ENCODE assay signal across 26 mouse cellular contexts in genomic region chr12:17425254-17426169, GRCm38 (mm10).
DNase-seq lines count a peak whose midpoint lies in the region; ATAC-seq lines count a peak whose summit lies in the region.
"Had no signal": no experiment of that assay in that cellular context is flagged by ENCODE, and none has a peak within 500 bp of the region (broad histone marks: within the 10 kb centered on the region; RNA-seq: fewer than 3 reads in every experiment).

No protein-coding gene starts in this region.

- peaks cover 69% of the 10 kb centered on the region for H3K36me3 ChIP-seq in forebrain, embryonic 13.5 days (ENCODE audit: poor library complexity, severe bottlenecking)
- peaks cover 63% of the 10 kb centered on the region for H3K36me3 ChIP-seq in forebrain, embryonic 12.5 days (replicated peaks)
- H3K36me3 ChIP-seq in forebrain, embryonic 16.5 days (ENCODE audit: control insufficient read depth, insufficient read depth) = peaks cover 13% of the 10 kb centered on the region; the same call in 1 of the 2 replicates
- H3K36me3 ChIP-seq in liver, embryonic 11.5 days (ENCODE audit: control insufficient read depth, insufficient read depth, low read length) = peaks cover 19% of the 10 kb centered on the region
- peaks cover 19% of the 10 kb centered on the region for H3K36me3 ChIP-seq in liver, embryonic 15.5 days (replicated peaks)
- peaks cover 73% of the 10 kb centered on the region for H3K36me3 ChIP-seq in midbrain, embryonic 13.5 days

- H3K4me2 ChIP-seq in forebrain, embryonic 13.5 days = no peak overlapping the region
- no peak overlapping the region for H3K4me2 ChIP-seq in forebrain, embryonic 12.5 days
- no peak overlapping the region for H3K4me2 ChIP-seq in forebrain, embryonic 16.5 days (ENCODE audit: low read length)
- no peak overlapping the region for H3K4me2 ChIP-seq in liver, embryonic 11.5 days
- H3K4me2 ChIP-seq in liver, embryonic 15.5 days = no peak overlapping the region
- no peak overlapping the region for H3K4me2 ChIP-seq in midbrain, embryonic 13.5 days (replicated peaks)
- H3K4me2 ChIP-seq: embryonic facial prominence, embryonic 15.5 days; heart, embryonic 11.5 days; heart, embryonic 15.5 days; hindbrain, embryonic 15.5 days had no signal

- peaks cover 5% of the 10 kb centered on the region for H3K4me1 ChIP-seq in forebrain, embryonic 13.5 days
- no peaks in the 10 kb centered on the region for H3K4me1 ChIP-seq in forebrain, embryonic 12.5 days
- H3K4me1 ChIP-seq in forebrain, embryonic 16.5 days (replicated peaks; ENCODE audit: control insufficient read depth, insufficient read depth, low read length) = no peaks in the 10 kb centered on the region
- no peaks in the 10 kb centered on the region; the same call in 1 of the 2 replicates for H3K4me1 ChIP-seq in liver, embryonic 11.5 days (replicated peaks; ENCODE audit: control insufficient read depth, insufficient read depth, low read length)
- H3K4me1 ChIP-seq in liver, embryonic 15.5 days (replicated peaks) = 0 out of 2 replicates have a peak, but pooled peaks cover 5% of the 10 kb centered on the region
- no peaks in the 10 kb centered on the region for H3K4me1 ChIP-seq in midbrain, embryonic 13.5 days (replicated peaks)
- H3K4me1 ChIP-seq: embryonic facial prominence, embryonic 15.5 days; heart, embryonic 15.5 days; hindbrain, embryonic 10.5 days; hindbrain, embryonic 15.5 days had no signal

- no peak overlapping the region for H3K4me3 ChIP-seq in forebrain, embryonic 13.5 days
- H3K4me3 ChIP-seq in forebrain, embryonic 12.5 days (replicated peaks) = no peak overlapping the region
- H3K4me3 ChIP-seq in forebrain, embryonic 16.5 days (replicated peaks; ENCODE audit: low read length) = no peak overlapping the region
- no peak overlapping the region for H3K4me3 ChIP-seq in liver, embryonic 11.5 days (ENCODE audit: low read depth, low read length)
- H3K4me3 ChIP-seq in liver, embryonic 15.5 days (replicated peaks) = no peak overlapping the region
- H3K4me3 ChIP-seq in midbrain, embryonic 13.5 days (replicated peaks) = no peak overlapping the region
- H3K4me3 ChIP-seq: embryonic facial prominence, embryonic 15.5 days; erythroblast, embryonic 14.5 days; gastrocnemius, adult 2 months; heart, embryonic 15.5 days; hindbrain, embryonic 10.5 days; hindbrain, embryonic 15.5 days had no signal

- no peak overlapping the region for H3K9ac ChIP-seq in forebrain, embryonic 13.5 days
- no peak overlapping the region for H3K9ac ChIP-seq in forebrain, embryonic 12.5 days
- no peak overlapping the region for H3K9ac ChIP-seq in forebrain, embryonic 16.5 days (replicated peaks; ENCODE audit: low read depth, low read length)
- H3K9ac ChIP-seq in liver, embryonic 11.5 days (ENCODE audit: low read depth, low read length) = no peak overlapping the region
- no peak overlapping the region for H3K9ac ChIP-seq in liver, embryonic 15.5 days
- H3K9ac ChIP-seq in midbrain, embryonic 13.5 days (replicated peaks) = no peak overlapping the region
- H3K9ac ChIP-seq: embryonic facial prominence, embryonic 15.5 days; heart, embryonic 15.5 days; hindbrain, embryonic 15.5 days had no signal

- 86% methylated on average over 11 of the region's 11 CpGs for WGBS in forebrain, embryonic 13.5 days
- WGBS in forebrain, embryonic 12.5 days = 85% methylated on average over 11 of the region's 11 CpGs
- 79% methylated on average over 11 of the region's 11 CpGs for WGBS in forebrain, embryonic 16.5 days
- 78% methylated on average over 11 of the region's 11 CpGs for WGBS in liver, embryonic 11.5 days
- 70% methylated on average over 11 of the region's 11 CpGs for WGBS in liver, embryonic 15.5 days (ENCODE audit: insufficient replicate concordance)
- WGBS in midbrain, embryonic 13.5 days = 88% methylated on average over 11 of the region's 11 CpGs

- DNase-seq in liver, embryonic 11.5 days (ENCODE audit: low spot score) = no peak
- DNase-seq in thymus, postnatal 36 days = no peak
- DNase-seq in spleen, postnatal 10 days (ENCODE audit: low spot score in 2 of 2) = no peak
- DNase-seq: adrenal gland, adult 8-10 months; B cell, adult 2 months; cerebellum, adult 11 months; cerebellum, adult 8-10 months; cerebellum, postnatal 14 days; embryo, embryonic 11 days; gastrocnemius, adult 2 months; gastrocnemius, postnatal 25 days; heart, adult 18-20 months; heart, postnatal 14 days had no signal

- no peaks in the 10 kb centered on the region for H3K9me3 ChIP-seq in forebrain, embryonic 13.5 days (replicated peaks)
- no peaks in the 10 kb centered on the region for H3K9me3 ChIP-seq in forebrain, embryonic 12.5 days
- H3K9me3 ChIP-seq in forebrain, embryonic 16.5 days (ENCODE audit: control insufficient read depth, low read length) = no peaks in the 10 kb centered on the region
- no peaks in the 10 kb centered on the region for H3K9me3 ChIP-seq in liver, embryonic 11.5 days (ENCODE audit: control insufficient read depth, low read length)
- H3K9me3 ChIP-seq in liver, embryonic 15.5 days (replicated peaks) = no peaks in the 10 kb centered on the region
- H3K9me3 ChIP-seq in midbrain, embryonic 13.5 days = no peaks in the 10 kb centered on the region
- H3K9me3 ChIP-seq: embryonic facial prominence, embryonic 15.5 days; G1E; heart, embryonic 15.5 days; hindbrain, embryonic 10.5 days; hindbrain, embryonic 15.5 days had no signal

- peak; percentile 53; the same call in 1 of the 2 replicates for ATAC-seq in forebrain, embryonic 13.5 days
- no peak for ATAC-seq in forebrain, embryonic 12.5 days (ENCODE audit: low FRiP score)
- ATAC-seq in forebrain, embryonic 16.5 days = peak; percentile 72
- peak; percentile 53 for ATAC-seq in liver, embryonic 11.5 days (replicated peaks; ENCODE audit: low FRiP score)
- ATAC-seq in liver, embryonic 15.5 days (ENCODE audit: insufficient read depth) = peak; percentile 55; the same call in 1 of the 2 replicates
- no peak for ATAC-seq in midbrain, embryonic 13.5 days
- ATAC-seq: CD4-positive, CD25-positive, alpha-beta regulatory T cell, adult 4 months had no signal

- no peaks in the 10 kb centered on the region for H3K27me3 ChIP-seq in forebrain, embryonic 13.5 days
- H3K27me3 ChIP-seq in forebrain, embryonic 12.5 days = no peaks in the 10 kb centered on the region
- no peaks in the 10 kb centered on the region for H3K27me3 ChIP-seq in forebrain, embryonic 16.5 days (replicated peaks; ENCODE audit: control insufficient read depth, insufficient read depth, low read length)
- no peaks in the 10 kb centered on the region for H3K27me3 ChIP-seq in liver, embryonic 11.5 days (replicated peaks; ENCODE audit: control insufficient read depth, insufficient read depth, low read length)
- no peaks in the 10 kb centered on the region for H3K27me3 ChIP-seq in liver, embryonic 15.5 days
- H3K27me3 ChIP-seq in midbrain, embryonic 13.5 days = no peaks in the 10 kb centered on the region
- H3K27me3 ChIP-seq: embryonic facial prominence, embryonic 15.5 days; heart, embryonic 15.5 days; hindbrain, embryonic 15.5 days had no signal

- H3K27ac ChIP-seq in forebrain, embryonic 13.5 days = no peak overlapping the region
- H3K27ac ChIP-seq in forebrain, embryonic 12.5 days = no peak overlapping the region
- peak overlapping the region; percentile 37 for H3K27ac ChIP-seq in forebrain, embryonic 16.5 days (ENCODE audit: low read length)
- H3K27ac ChIP-seq in liver, embryonic 11.5 days (ENCODE audit: low read depth, low read length) = no peak overlapping the region
- peak overlapping the region; percentile 26; the same call in 1 of the 2 replicates for H3K27ac ChIP-seq in liver, embryonic 15.5 days (replicated peaks)
- no peak overlapping the region for H3K27ac ChIP-seq in midbrain, embryonic 13.5 days
- H3K27ac ChIP-seq: embryonic facial prominence, embryonic 15.5 days; gastrocnemius, adult 2 months; heart, embryonic 15.5 days; hindbrain, embryonic 10.5 days; hindbrain, embryonic 15.5 days had no signal

Comparison
In these comparisons a context has a peak if more than half of its experiments do, and no peak if none do; other contexts are left out.
1. ATAC-seq: peak in forebrain, embryonic 13.5 days (single experiment), forebrain, embryonic 16.5 days (single experiment), liver, embryonic 11.5 days (single experiment) and liver, embryonic 15.5 days (single experiment); none in forebrain, embryonic 12.5 days (single experiment) and midbrain, embryonic 13.5 days (single experiment).
2. H3K27ac ChIP-seq: peak in forebrain, embryonic 16.5 days (single experiment) and liver, embryonic 15.5 days (single experiment); none in forebrain, embryonic 13.5 days (single experiment), forebrain, embryonic 12.5 days (single experiment), liver, embryonic 11.5 days (single experiment) and midbrain, embryonic 13.5 days (single experiment).